Mouse (Mus musculus): ENCODE data around the gene Eogt.

GRCm38 (mm10) chr6:97124336-97125010, 24.5 kb downstream of the Eogt start:
- TF ChIP-seq POLR2A (IDR thresholded peaks at IDR 0.05; ENCODE audit: low read depth, low read length) (no peak), CTCF (IDR thresholded peaks at IDR 0.05; ENCODE audit: extremely low read depth, insufficient read length, insufficient replicate concordance, low read depth, low read length) (no peak)
